Mouse (Mus musculus) hematopoietic multipotent progenitor cell, adult 10-12 weeks (in vitro differentiated cells): ENCODE measurements around the gene Gm11237. TPM values are rescaled to one million over a fixed set of nuclear protein-coding genes. Genes with fewer than 3 reads are reported as not detected.

ENCODE experiments used
- polyA plus RNA-seq: library from polyadenylated mRNA; stranded (reverse); fragments of >175 nt; gene quantifications from 2 replicates; pipeline ENCODE4 v1.2.3, GENCODE M21; 2012; ENCODE audit warnings: low replicate concordance

Gm11237 gene
- not detected in 2 replicates for polyA plus RNA-seq

GRCm38 (mm10) chr4:73622684-73623083, at the start of gene Gm11237:
Gene Gm11237, plus strand, starts transcription at chr4:73622984.

DNA sequence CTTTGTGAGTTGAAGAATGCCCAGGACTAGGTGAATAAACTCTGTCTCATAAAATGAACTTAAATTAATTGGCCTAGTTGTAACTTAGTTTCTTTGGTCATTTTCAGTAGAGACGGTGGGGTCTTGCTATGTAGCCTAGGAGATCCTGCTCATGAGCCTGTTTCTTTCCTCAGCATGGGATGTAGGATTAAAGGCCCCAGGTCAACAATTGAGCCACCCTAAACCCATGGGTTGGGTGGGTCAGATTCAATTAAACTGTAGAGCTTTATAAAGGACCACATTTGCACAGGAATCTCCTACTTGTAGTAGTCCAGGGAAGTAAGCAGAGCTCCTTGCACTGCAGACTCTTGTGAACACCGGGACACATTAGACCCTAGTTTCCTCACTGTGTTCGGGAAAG, 15.2 kb upstream of the Gm11237 start, which contains the start of gene Gm11238:
Gm11238 (plus strand) TSS at position 301 of the 400 bp plus-strand sequence.

GRCm38 (mm10) chr4:73637821-73638220, 15.0 kb downstream of the Gm11237 start, which contains the start of gene Gm11236:
Gene Gm11236, plus strand, starts transcription at chr4:73638121.

DNA sequence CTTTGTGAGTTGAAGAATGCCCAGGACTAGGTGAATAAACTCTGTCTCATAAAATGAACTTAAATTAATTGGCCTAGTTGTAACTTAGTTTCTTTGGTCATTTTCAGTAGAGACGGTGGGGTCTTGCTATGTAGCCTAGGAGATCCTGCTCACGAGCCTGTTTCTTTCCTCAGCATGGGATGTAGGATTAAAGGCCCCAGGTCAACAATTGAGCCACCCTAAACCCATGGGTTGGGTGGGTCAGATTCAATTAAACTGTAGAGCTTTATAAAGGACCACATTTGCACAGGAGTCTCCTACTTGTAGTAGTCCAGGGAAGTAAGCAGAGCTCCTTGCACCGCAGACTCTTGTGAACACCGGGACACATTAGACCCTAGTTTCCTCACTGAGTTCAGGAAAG, 45.3 kb downstream of the Gm11237 start, which contains the start of gene Gm11239:
Gm11239 (plus strand) TSS at position 301 of the 400 bp plus-strand sequence.

Other genes with a start within 250 kb of the Gm11237 start
- not detected in 2 replicates for gene Gm11487, start 217.9 kb upstream of the Gm11237 start, polyA plus RNA-seq
- not detected in 2 replicates for gene Gm11238, start 15.1 kb upstream of the Gm11237 start, polyA plus RNA-seq
- not detected in 2 replicates for gene Gm11236, start 15.1 kb downstream of the Gm11237 start, polyA plus RNA-seq
- gene Gm11239, start 45.4 kb downstream of the Gm11237 start, polyA plus RNA-seq: not detected in 2 replicates
- not detected in 2 replicates for gene Gm428, start 60.5 kb downstream of the Gm11237 start, polyA plus RNA-seq
- not detected in 2 replicates for gene Rasef, start 168.0 kb downstream of the Gm11237 start, polyA plus RNA-seq